Mouse (Mus musculus): ENCODE data around the gene Nfkb1. TPM values are rescaled to one million over a fixed set of nuclear protein-coding genes. Genes with fewer than 3 reads are reported as not detected.

Nfkb1 gene
- total RNA-seq, 4 experiments from 2014 or later: 21.1 to 24.1 (median 22.6) TPM

DNA sequence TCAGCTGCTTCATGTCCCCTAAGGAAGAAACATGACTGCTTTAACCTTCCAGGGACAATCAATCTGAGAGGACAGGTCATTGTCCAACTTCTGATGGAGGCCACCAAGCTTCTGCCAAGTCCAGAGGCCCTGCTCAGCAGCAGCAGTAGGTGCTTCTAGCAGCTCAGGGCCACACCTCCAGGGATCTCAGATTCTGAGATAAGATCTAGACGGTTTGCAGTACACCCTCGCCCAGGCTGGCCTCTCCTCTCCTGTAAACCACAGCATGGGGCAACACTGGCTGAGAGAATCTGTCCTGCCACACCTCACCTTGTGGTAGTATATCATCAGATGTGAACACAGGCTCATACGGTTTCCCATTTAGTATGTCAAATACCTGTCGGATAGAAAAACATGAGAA, 100.9 kb downstream of the Nfkb1 start:
- no peak for DNase-seq (ENCODE audit: low spot score in 2 of 2)

DNA sequence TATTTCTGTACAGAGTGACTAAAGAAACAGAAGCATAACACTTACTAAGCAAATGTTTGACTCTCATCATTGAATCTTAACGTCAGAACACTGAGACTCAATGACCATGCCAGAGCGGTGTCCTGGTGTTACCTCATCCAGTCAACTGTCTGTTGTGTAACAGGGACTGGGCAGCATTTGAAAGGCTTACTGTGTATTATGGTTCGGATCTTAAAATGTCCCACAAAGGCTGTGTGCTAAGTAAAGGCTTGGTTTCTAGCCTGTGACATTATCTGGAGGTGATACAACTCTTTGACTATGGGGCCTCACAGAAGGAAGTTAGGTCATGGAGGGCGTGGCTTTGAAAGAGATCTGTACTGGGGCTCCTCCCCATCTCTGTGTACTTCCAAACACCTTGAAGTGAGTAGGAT, 104.9 kb downstream of the Nfkb1 start:
- DNase-seq (ENCODE audit: low spot score in 2 of 2): no peak

DNA sequence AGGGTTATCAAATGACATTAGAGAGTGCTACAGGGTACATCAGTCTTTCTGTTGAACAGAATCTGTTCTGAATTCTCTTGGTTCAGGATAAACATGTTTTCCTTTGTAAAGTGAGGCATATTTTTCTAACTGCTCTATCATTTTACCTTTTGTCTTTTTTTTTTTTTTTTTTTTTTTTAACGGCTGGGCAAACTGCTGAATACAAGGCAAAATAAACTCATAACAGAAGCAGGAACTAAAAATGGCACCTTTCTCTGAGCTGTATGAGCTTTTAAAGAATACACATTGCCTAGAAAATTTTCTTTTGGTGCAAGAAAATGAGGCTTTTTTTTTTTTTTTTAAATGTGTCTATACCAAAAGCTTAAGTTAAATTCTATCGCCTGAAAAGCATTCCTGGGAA, 105.3 kb downstream of the Nfkb1 start:
- DNase-seq (ENCODE audit: low spot score in 2 of 2): no peak

DNA sequence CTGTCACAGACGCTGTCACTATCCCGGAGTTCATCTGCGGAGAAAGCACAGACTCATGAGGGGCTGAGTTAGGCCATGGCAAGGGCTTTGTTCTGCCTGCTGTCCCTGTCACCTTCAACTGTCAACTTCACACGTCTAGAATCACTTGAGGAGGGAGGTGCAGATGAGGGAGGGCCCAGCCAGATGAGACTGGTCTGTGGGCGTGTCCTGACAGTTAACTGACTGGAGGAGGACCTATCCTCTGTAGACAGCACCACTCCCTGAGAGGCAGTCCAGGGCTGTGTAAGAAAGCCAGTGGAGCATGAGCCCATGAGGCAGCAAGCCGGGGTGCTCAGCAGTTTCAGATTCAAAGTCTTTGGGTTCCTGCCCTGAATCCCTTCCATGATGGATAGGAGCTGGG, 105.9 kb downstream of the Nfkb1 start:
- no peak for DNase-seq (ENCODE audit: low spot score in 2 of 2)

DNA sequence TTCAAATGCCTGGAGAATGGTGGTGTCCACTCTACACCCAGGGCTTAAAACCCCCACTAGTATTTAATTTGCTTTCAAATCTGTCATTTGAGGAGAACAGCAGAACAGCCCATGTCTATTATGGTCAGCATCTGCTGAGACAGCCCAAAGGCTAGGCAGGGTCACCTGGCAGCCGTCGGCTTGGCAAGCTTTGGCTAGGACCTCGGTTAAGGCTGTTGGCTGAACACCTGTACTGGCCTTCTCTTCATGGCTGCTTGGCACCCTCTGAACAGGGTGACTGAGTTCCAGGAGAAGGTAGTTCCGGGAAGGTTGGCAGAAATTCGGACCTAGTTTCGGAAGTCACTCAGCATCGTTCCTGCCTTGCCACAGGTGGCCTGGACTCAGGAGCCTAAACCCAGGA, 109.1 kb downstream of the Nfkb1 start:
- no peak for DNase-seq (ENCODE audit: low spot score in 2 of 2)

DNA sequence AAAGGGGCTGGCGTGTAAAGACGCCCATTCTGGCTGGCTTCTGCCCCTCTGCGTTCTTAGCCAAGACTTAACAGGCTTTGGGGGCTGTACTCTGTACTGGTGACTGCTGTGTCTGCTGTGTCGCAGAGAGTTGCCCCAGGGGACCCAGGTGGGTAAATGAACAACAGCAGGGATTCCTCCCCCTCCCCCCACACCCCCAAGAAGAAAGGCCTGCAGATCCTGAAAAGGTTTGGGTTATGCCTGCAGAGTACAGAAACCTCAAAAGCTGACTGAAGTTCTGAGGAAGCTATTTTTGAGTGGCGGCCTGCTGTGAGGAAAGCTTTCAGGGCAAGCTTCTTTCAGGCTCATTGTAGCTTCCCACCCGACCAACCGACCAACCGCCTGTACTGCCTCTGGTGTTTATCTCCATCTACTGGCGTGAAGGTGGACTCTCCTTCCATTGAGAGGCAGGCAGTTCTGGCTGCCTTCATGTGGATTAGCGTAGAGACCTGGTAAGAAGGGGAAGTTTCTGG, 109.7 kb downstream of the Nfkb1 start:
- DNase-seq (ENCODE audit: low spot score in 2 of 2): no peak

DNA sequence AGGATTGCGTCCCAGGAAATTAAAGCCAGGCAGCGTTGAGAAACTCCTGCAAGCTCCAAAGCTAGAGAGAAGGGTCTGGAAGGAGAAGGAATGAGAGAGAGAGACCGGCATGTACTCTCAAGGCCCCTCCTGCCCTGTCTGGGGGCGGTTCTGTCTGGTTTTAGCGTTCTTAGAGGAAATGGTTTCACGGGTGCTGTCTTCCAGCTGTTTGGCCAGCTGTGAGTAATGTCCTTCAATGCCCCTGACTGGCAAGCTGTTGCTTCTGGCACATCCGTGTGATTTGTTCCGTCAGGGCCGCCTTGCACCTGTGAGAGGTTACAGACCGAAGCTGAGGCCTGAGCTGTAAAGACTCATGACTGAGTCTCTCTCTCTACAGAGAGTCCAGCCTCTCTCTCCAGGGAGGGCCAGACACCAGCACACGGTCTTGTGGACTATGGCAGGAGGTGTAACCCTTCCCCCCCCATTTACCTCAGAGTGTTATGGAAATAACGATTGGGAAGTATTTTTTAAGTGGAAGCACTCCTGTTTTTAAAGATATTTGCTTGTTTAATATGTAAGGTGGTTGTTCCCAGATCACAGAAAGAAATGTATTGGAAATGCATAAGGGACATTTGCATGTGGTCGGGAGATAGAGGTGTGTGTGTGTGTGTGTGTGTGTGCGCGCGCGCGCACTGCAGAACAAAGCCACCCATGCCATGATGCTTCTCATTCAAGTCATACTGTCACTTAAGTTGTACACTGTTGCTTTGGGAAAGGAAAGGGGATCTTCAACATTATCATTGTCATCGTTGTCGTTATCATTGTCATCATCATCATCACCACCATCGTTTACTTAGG, 110.7 kb downstream of the Nfkb1 start:
- no peak for DNase-seq (ENCODE audit: low spot score in 2 of 2)

DNA sequence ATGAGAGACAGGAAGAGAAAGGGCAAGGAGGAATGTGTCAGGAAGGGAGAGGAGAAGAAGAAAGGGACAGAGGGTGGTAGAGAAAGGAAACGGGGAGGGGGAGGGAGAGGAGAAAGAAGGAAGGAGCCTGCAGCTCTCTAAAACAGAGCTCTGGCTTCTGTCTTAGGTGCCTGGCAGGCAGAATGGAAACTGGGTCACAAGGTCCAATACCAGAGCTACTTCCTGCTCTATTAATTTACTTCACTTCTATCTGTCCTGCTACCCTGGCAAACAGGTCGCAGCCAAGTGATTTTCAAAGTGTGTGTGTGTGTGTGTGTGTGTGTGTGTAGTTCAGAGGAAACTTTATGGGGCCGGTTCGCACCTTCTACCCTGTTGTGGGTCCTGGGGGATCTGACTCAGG, 112.2 kb downstream of the Nfkb1 start:
- no peak for DNase-seq (ENCODE audit: low spot score in 2 of 2)

DNA sequence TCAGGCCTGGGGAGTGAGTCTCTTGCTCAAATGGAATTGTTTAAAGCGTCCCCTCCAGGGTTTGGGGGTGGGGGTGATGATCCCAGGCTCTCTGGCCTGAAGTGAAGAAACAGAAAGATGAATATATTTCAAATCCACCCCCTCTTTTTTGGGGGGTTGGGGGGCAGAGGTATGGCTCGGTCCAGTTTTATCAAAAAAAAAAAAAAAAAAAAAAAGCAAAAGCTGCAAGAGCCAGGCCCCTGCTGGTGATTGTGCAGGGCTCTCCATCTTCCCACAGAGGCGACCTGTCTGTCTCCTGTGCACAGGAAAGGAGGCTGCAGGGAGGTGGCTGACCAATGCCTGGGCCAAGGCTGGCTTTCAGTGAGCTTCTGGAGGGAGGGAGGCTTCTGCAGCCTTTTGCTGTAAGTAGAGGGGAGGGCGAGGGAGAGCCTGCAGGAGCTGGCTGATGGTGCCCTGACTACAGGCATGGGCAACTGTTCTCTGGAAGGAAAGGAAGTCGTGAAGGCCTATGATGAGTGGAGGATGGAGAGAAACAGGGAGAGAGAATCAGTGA, 112.7 kb downstream of the Nfkb1 start:
- no peak for DNase-seq (ENCODE audit: low spot score in 2 of 2)

DNA sequence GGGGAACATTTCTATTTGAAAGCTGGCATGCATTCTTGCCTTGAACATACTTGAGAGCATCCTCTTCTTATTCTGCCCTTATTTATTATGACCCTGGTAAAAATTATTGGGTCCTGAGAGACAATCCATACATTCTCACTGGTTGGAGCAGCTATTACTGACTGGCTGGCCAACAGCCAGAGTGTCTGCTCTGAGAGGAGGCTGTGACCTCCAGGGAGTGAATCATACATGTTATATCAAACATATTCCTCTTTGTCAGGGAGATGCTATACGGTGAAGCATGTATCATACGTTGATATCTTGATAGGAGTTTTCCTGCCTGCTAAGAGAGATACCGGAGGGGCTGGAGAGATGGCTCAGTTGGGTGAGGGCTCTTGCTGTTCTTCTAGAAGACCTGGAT, 116.2 kb downstream of the Nfkb1 start:
- DNase-seq (ENCODE audit: low spot score in 2 of 2): no peak

DNA sequence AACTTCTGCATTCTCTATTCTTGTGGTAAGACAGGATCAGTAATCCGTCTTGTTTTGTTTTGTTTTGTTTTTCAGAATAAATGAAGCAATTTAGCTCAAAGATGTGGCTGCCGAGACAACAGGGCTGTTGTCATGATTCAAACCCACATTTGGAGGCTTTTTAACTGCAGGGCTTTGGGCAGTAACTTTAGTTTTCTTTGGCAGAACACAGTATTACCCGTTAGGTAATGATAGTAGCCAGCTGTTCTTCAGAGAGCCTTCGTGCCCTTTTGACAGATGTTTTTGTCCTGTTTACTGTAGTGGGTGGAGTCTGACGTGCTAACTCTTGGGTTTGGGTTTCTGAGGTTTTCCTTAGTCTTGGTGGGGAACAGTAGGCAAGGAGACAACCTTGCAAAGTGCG, 118.3 kb downstream of the Nfkb1 start:
- no peak for DNase-seq (ENCODE audit: low spot score in 2 of 2)

DNA sequence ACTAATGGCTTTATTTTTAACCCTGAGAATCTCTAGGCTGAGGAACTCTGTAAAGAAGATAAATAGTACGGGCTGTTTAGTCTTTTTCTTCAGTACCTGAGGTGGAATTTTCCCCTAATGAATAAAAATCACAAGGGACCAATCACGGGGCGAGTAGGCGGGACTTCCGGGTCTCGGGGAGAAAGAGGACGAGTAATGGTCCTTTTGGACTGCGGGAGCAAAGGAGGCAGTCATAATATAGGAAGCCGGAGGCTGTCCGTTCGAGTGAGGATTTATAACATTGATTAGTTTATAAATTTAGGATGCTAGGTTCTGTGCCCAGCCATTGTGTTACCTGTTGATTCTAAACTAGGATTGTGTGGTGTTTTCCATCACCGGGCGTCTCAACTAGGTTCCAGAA, 119.8 kb downstream of the Nfkb1 start:
- DNase-seq (ENCODE audit: low spot score in 2 of 2): no peak

DNA sequence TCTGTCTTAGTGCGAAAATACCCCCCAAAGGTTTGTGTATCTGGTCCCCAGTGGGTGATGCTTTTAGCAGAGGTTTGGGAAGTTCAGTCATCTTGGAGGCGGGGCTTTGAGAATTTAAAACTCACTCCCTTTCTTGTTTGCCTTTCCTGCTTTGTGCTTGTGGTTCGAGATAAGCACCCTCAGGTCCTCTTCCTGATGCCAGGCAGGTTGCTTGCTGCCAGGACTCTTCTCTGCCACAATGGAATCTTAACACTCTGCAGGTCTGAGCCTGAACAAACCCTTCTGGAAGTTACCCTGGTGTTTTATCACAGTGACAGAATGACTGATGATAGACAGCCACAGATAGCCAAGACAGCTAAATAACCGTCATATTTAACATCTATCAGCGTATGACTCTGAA, 122.7 kb downstream of the Nfkb1 start:
- no peak for DNase-seq (ENCODE audit: low spot score in 2 of 2)

DNA sequence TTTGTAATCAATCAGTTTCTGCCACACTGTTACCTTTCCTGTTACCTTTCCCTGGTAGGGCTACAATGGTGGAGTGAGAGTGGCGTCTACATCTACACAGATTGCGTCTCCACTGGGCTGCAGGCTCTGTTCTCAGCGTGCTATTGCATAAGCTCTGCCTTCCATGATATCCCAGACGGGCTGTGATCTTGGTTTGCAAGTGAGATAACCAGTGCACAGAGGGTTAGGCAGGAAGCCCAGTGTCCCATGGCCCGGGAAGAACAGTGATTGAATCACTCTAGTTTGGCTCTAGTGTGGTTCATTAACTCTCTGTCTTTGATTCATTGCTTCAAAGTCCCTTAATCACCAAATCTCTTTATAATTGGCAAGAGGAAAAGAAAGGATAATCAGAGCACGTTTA, 123.5 kb downstream of the Nfkb1 start:
- no peak for DNase-seq (ENCODE audit: low spot score in 2 of 2)

DNA sequence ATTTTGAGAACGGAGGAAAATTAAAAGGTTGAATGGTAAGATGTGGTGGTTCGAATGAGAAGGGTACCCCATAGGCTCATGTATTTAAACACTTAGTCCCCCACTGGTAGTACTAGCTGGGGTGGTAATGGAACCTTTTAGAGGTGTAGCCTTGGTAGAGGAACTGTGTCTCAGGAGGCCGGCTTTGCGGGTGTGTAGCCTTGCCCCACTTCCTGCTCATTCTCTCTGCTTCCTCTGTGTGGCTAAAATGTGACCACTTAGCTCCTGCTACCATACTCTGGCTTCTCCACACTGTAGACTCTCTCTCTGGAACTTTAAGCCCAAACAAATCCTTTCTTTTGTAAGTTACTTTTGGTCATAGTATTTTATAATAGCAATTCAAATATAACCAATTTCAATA, 126.0 kb downstream of the Nfkb1 start:
- DNase-seq (ENCODE audit: low spot score in 2 of 2): no peak

DNA sequence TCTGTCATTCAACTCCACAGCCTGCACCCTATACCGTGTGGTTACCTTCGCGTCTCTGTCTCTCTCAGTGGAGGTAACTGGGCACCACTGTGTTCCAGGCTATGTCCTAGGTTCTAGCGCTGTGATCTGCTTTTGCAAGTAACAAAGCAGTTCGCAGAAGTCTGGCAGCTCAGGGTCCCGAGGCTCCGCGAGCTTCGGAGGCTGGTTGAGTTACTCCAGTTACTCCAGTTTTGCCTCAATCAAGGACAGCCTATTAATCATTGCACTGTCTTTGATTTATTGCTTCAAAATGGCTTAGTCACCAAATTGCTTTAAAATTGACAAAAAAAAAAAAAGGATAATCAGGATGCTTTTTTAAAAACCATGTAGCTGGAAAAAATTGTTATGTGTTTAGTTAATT, 126.6 kb downstream of the Nfkb1 start:
- no peak for DNase-seq (ENCODE audit: low spot score in 2 of 2)

DNA sequence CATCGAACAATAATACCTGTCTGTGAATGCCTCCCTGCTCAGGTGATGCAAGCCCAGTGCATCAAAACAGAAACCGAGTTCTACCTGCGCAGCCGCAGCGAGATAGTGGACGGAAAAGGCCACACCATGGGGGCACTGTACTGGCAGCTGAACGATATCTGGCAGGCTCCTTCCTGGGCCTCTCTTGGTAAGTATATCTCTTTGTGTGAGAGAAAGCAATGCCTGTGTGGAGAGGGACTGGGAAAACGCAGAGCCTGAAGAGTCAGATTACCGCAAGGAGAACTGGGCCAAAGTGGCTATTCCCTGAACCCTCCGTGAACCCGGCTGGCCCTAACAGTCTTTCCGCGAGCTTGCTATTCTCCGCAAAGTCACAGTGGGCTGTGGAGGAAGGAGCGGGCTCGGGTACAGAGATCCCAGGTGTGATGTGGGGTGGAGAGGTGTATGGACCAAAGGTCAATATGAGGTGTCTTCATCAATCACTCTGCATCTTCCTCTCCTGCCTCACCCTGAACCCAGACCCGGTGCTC, 128.1 kb downstream of the Nfkb1 start:
- DNase-seq (ENCODE audit: low spot score in 2 of 2): no peak

DNA sequence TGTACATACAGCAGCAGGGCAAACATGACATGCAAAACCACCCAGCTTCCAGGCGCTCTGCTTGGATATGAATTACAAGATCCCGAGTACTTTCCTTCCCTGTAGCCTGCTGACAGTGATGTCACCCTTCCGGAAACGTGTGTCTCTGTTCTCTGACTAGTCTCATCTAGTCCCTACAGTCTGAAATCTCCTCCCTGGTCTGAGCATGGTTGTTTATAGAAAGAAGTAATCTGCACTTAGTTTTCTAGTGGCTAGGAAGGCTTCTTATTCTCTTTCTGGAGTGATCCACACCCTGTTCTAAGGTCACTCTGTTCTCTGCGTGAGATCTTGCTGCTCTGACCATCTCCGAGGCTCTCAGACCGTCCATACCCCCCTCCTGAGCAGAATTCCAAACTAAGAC, 129.3 kb downstream of the Nfkb1 start:
- no peak for DNase-seq (ENCODE audit: low spot score in 2 of 2)

DNA sequence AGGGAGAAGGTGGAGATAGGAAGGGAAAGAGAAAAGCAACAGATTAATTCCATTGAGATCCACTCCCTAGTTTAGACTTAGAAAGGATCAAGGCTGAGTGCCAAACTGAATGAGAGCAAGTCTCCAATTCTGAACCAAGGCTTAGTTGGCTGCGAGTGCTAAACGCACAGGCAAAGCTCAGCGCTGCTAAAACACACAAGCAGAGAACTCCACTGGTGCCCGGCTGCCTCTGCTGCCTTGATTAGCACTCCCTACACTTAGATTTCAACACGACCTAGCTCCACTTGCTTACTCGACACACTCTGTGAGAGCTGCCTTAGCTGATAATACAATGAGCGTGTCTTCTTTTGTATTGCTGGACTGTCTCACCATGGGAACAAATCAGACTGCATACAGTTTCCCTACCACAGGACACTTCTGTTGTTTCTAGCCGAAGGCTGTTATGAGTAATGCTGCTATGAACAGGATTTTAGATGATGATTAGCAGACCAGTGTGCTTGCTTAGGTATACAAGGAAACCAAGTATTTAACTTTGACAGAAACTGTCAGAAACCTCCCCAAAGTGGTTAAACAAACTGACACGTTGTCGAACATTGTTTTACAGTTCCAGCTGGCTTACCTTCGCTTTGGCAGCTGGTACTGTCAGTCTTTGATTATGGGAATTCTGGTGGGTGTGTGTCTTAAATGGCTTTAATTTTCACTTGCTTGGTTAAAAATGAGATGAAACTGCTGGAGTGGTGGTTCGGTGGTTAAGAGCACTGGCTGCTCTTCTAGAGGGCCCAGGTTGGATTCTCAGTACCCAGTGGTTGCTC, 134.3 kb downstream of the Nfkb1 start:
- no peak for DNase-seq (ENCODE audit: low spot score in 2 of 2)

DNA sequence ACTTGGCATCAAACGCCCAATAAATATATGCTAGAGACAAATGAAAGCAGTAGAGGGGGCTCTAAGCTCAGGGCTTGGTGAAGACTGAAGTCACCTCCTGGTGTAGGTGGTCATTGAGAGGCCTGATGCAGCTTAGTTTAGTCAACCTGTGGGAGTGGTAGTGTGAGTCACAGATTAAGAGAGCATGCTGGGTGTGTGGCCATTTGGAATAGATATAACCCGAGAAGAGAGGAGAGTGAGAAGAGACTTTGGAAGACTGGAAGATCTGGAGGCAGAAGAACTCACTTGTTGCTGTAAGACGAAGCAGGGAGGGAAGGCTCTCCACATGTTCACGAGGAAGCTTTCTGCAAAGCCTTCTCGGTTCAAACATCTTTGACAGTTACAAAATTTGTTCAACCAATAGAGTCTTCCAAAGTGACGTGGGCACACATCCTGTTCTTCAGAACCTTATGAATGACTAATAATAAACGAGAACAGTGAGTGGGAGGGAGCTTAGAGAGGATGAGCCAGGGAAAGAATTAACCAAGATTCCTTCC, 135.2 kb downstream of the Nfkb1 start:
- DNase-seq (ENCODE audit: low spot score in 2 of 2): peak in 1 of 2 experiments; percentile 40

DNA sequence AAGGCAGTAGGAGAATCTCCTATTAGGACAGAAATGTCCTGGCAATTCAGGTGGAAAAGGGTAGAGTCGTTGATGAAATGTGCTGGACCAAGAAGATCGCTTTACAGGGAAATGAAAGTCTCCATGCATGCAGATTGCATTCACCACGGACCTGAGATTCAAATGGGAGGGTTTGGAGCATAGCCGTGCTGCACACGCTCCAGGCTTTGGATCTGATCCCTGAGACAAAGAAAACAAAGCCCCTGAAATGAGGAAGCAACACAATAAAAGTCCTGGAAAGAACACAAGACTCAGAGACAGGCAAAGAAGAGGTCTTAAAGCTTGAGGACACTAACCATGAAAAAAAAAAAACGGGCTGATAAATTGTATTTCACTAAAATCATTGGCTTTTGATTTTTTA, 136.2 kb downstream of the Nfkb1 start:
- DNase-seq (ENCODE audit: low spot score in 2 of 2): no peak

DNA sequence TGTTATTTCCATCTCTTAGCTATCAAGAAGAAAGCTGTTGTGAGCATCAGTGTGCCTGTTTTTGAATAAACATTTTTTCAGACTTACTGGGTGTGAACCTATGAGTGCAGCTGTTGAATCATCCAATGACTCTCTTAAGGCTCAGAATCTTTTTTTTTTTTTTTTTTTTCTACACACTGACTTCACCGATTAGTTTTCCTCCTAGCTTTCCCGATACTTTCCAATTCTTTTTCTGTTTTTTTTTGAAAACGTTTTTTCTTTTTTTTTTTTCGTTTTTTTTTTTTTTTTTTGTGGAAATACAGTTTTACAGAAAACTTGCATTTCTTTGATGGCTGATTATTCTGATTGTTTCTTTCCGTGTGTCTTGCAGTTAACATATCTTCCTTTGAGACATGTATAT, 138.5 kb downstream of the Nfkb1 start:
- DNase-seq (ENCODE audit: low spot score in 2 of 2): no peak
